Mouse (Mus musculus) forebrain, embryonic 11.5 days (tissue): Measurements from ENCODE around the gene Stk40. TPM values are rescaled to one million over a fixed set of nuclear protein-coding genes. Genes with fewer than 3 reads are reported as not detected.

ENCODE experiments used
- ATAC-seq: fragments of 200-750 bp; cut with Nextera tagmentation; replicated peaks from 2 replicates; pipeline ENCODE4 v1.8.0; 2017; ENCODE audit warnings: moderate TSS enrichment; ENCODE audit not compliant: low FRiP score
- DNase-seq: peaks from one replicate; pipeline ENCODE4 v3.0.0-alpha.2; 2017; ENCODE audit warnings: low spot score
- H3K27ac ChIP-seq: fragments of 300-500 bp; sonication (generic); 2 replicates; pipeline ENCODE4 v1.5.1; 2014; ENCODE audit warnings: low read depth, low read length
- H3K27me3 ChIP-seq: fragments of 300-500 bp; sonication (generic); 2 replicates; pipeline ENCODE4 v1.6.1; 2014; ENCODE audit warnings: mild to moderate bottlenecking, low read length, mixed read lengths; ENCODE audit not compliant: control insufficient read depth, insufficient read depth
- H3K36me3 ChIP-seq: fragments of 300-500 bp; sonication (generic); 2 replicates; pipeline ENCODE4 v1.6.1; 2014; ENCODE audit warnings: mild to moderate bottlenecking, low read length, moderate library complexity, mixed read lengths; ENCODE audit not compliant: control insufficient read depth, insufficient read depth
- H3K4me1 ChIP-seq: fragments of 300-500 bp; sonication (generic); replicated peaks from 2 replicates; pipeline ENCODE4 v1.6.1; 2014; ENCODE audit warnings: low read length, mixed read lengths; ENCODE audit not compliant: control insufficient read depth, insufficient read depth
- H3K4me2 ChIP-seq: fragments of 300-500 bp; sonication (generic); 2 replicates; pipeline ENCODE4 v1.6.1; 2014; ENCODE audit warnings: low read depth, mild to moderate bottlenecking, low read length, moderate library complexity, mixed read lengths; ENCODE audit not compliant: severe bottlenecking
- H3K4me3 ChIP-seq: fragments of 300-500 bp; sonication (generic); 2 replicates; pipeline ENCODE4 v1.5.1; 2014; ENCODE audit warnings: low read depth, low read length
- H3K9ac ChIP-seq: fragments of 300-500 bp; sonication (generic); 2 replicates; pipeline ENCODE4 v1.6.1; 2014; ENCODE audit warnings: low read length
- H3K9me3 ChIP-seq: fragments of 300-500 bp; sonication (generic); 2 replicates; pipeline ENCODE4 v1.6.1; 2016; ENCODE audit warnings: low read length, mixed read lengths; ENCODE audit not compliant: control insufficient read depth
- WGBS: fragments of 180-500 bp; shearing (Covaris S2); extraction: QIAGEN DNeasy Blood & Tissue Kit; methylation state at CpG from one replicate; pipeline ENCODE4 v1.1.7; 2014; 5-methylcytosine and 5-hydroxymethylcytosine counted together
- polyA plus RNA-seq: library from polyadenylated mRNA; unstranded; fragments of >200 nt; fragmentation: Nextera tagmentation; extraction: Ambion mirVana; gene quantifications from 2 replicates; pipeline ENCODE4 v1.2.1, GENCODE M21; 2014

Gene Stk40
- polyA plus RNA-seq, 1 experiment from 2014 or later, result 37.4 TPM

GRCm38 (mm10) chr4:126145396-126145795 is 41.6 kb downstream of the Stk40 start:
- WGBS, result 57% methylated on average over 4 of the region's 4 CpGs

GRCm38 (mm10) chr4:126146974-126147532 is 43.3 kb downstream of the Stk40 start:
- no peak overlapping the region for H3K4me2 ChIP-seq
- 61% methylated on average over 9 of the region's 9 CpGs for WGBS
- no peak overlapping the region for H3K9ac ChIP-seq
- no peaks in the 10 kb centered on the region for H3K9me3 ChIP-seq
- no peak overlapping the region for H3K4me3 ChIP-seq
- ATAC-seq, result peak; percentile 6; the same call in 1 of the 2 replicates
- peaks cover 7% of the 10 kb centered on the region for H3K4me1 ChIP-seq
- peaks cover 28% of the 10 kb centered on the region for H3K27me3 ChIP-seq
- DNase-seq, result no peak
- H3K36me3 ChIP-seq, result no peaks in the 10 kb centered on the region
- no peak overlapping the region for H3K27ac ChIP-seq

More at GRCm38 (mm10) chr4:126145396-126145795, 41.6 kb downstream of the Stk40 start:
- Histone ChIP-seq H3K4me3 (no peak overlapping the region), H3K27ac (no peak overlapping the region), H3K9ac (no peak overlapping the region), H3K4me2 (no peak overlapping the region), H3K36me3 (no peaks in the 10 kb centered on the region), H3K9me3 (no peaks in the 10 kb centered on the region), H3K4me1 (peaks cover 7% of the 10 kb centered on the region), H3K27me3 (peaks cover 28% of the 10 kb centered on the region)
- ATAC-seq (no peak), DNase-seq (no peak)

- WGBS, result 2% methylated on average over 24 of the region's 24 CpGs
- DNase-seq, result peak; percentile 73
- Histone ChIP-seq H3K4me1 (peaks cover 7% of the 10 kb centered on the region), H3K4me3 (peak within 1 kb of the TSS; percentile 44), H3K9ac (peak within 1 kb of the TSS; percentile 52), H3K36me3 (no peaks in the 10 kb centered on the region), H3K4me2 (peak within 1 kb of the TSS; percentile 71), H3K27me3 (peaks cover 28% of the 10 kb centered on the region), H3K27ac (no peak within 1 kb of the TSS), H3K9me3 (no peaks in the 10 kb centered on the region)
- peak; percentile 22; the same call in 1 of the 2 replicates for ATAC-seq
These were observed 43.9 kb downstream of the Stk40 start, which contains the start of gene Eva1b for GRCm38 (mm10) chr4:126147533-126148160. Gene Eva1b, plus strand, starts transcription at chr4:126147744.

GRCm38 (mm10) chr4:126148161-126148961 is 44.6 kb downstream of the Stk40 start:
- Histone ChIP-seq H3K4me1 (peaks cover 7% of the 10 kb centered on the region), H3K4me2 (peak overlapping the region; percentile 71), H3K4me3 (peak overlapping the region; percentile 44), H3K9ac (peak overlapping the region; percentile 52), H3K27ac (no peak overlapping the region), H3K9me3 (no peaks in the 10 kb centered on the region), H3K36me3 (no peaks in the 10 kb centered on the region), H3K27me3 (peaks cover 28% of the 10 kb centered on the region)
- ATAC-seq (peak; percentile 25; the same call in 1 of the 2 replicates), DNase-seq (peak; percentile 75)
- WGBS, result 1% methylated on average over 63 of the region's 67 CpGs

- WGBS, result 21% methylated on average over 42 of the region's 42 CpGs
- Histone ChIP-seq H3K27me3 (peaks cover 28% of the 10 kb centered on the region), H3K9me3 (no peaks in the 10 kb centered on the region), H3K4me1 (peaks cover 7% of the 10 kb centered on the region), H3K4me2 (peak overlapping the region; percentile 71), H3K4me3 (peak overlapping the region; percentile 44), H3K9ac (peak overlapping the region; percentile 52; the same call in 1 of the 2 replicates), H3K27ac (no peak overlapping the region), H3K36me3 (no peaks in the 10 kb centered on the region)
- DNase-seq (no peak), ATAC-seq (no peak; the same call in 1 of the 2 replicates)
These were observed 45.4 kb downstream of the Stk40 start for GRCm38 (mm10) chr4:126149041-126149676.

GRCm38 (mm10) chr4:126149798-126150197 is 46.0 kb downstream of the Stk40 start:
- WGBS, result 60% methylated on average over 10 of the region's 10 CpGs
- ATAC-seq, result no peak
- no peak for DNase-seq
- H3K27me3 ChIP-seq, result peaks cover 28% of the 10 kb centered on the region
- H3K4me1 ChIP-seq, result peaks cover 7% of the 10 kb centered on the region
- H3K9ac ChIP-seq, result no peak overlapping the region
- peak overlapping the region; percentile 71; the same call in 1 of the 2 replicates for H3K4me2 ChIP-seq
- H3K27ac ChIP-seq, result no peak overlapping the region
- H3K4me3 ChIP-seq, result no peak overlapping the region; the same call in 1 of the 2 replicates
- H3K36me3 ChIP-seq, result no peaks in the 10 kb centered on the region
- no peaks in the 10 kb centered on the region for H3K9me3 ChIP-seq

GRCm38 (mm10) chr4:126150297-126150948 is 46.7 kb downstream of the Stk40 start:
- peak; percentile 35; the same call in 1 of the 2 replicates for ATAC-seq
- Histone ChIP-seq H3K36me3 (no peaks in the 10 kb centered on the region), H3K9me3 (no peaks in the 10 kb centered on the region), H3K27me3 (peaks cover 28% of the 10 kb centered on the region), H3K27ac (no peak overlapping the region), H3K4me2 (0 out of 2 replicates have a peak overlapping the region, but pooled peaks have one; percentile 24), H3K4me1 (peaks cover 7% of the 10 kb centered on the region), H3K4me3 (no peak overlapping the region), H3K9ac (no peak overlapping the region)
- peak; percentile 73 for DNase-seq
- 55% methylated on average over 16 of the region's 16 CpGs for whole genome bisulfite sequencing

- H3K4me1 ChIP-seq, result peaks cover 7% of the 10 kb centered on the region
- WGBS, result 74% methylated on average over 6 of the region's 6 CpGs
- ATAC-seq (no peak), DNase-seq (peak; percentile 49)
- 0 out of 2 replicates have a peak overlapping the region, but pooled peaks have one; percentile 18 for H3K4me2 ChIP-seq
- no peak overlapping the region for H3K9ac ChIP-seq
- peaks cover 28% of the 10 kb centered on the region for H3K27me3 ChIP-seq
- H3K27ac ChIP-seq, result no peak overlapping the region
- H3K36me3 ChIP-seq, result no peaks in the 10 kb centered on the region
- no peaks in the 10 kb centered on the region for H3K9me3 ChIP-seq
- H3K4me3 ChIP-seq, result no peak overlapping the region
These were observed 47.2 kb downstream of the Stk40 start for GRCm38 (mm10) chr4:126150949-126151320.
